Mouse (Mus musculus): Measurements from ENCODE around the gene Tbc1d9.

DNA sequence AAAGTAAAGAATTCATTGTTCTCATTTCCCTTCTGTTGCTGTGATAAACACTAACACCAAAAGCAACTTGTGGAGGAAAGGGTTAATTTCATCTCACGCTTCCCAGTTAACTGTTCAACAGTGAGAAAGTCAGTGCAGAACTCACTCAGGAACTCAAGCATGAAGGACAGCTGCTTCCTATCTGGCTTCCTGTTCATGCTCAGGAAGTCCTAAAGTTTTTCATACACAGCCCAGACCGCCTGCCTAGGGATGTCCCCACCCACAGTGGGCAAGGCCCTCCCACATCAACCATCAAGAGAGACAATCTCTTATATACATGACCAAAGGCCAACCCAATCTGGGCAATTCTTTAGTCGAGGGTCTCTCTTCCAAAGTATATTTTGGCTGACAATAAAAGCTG is 6.2 kb upstream of the Tbc1d9 start:
- TF ChIP-seq CTCF (IDR thresholded peaks at IDR 0.05; ENCODE audit: low read depth): no peak
- no peak for TF ChIP-seq EP300 (IDR thresholded peaks at IDR 0.05; ENCODE audit: low read depth)
